Mouse (Mus musculus): Measurements from ENCODE around the gene Trim2. TPM values are rescaled to one million over a fixed set of nuclear protein-coding genes. Genes with fewer than 3 reads are reported as not detected.
A peak's percentile ranks its signal among the peaks of the same experiment; 100 is the strongest.

Trim2 gene
- polyA plus RNA-seq, 1 experiment from 2014 or later, result 137 TPM

DNA sequence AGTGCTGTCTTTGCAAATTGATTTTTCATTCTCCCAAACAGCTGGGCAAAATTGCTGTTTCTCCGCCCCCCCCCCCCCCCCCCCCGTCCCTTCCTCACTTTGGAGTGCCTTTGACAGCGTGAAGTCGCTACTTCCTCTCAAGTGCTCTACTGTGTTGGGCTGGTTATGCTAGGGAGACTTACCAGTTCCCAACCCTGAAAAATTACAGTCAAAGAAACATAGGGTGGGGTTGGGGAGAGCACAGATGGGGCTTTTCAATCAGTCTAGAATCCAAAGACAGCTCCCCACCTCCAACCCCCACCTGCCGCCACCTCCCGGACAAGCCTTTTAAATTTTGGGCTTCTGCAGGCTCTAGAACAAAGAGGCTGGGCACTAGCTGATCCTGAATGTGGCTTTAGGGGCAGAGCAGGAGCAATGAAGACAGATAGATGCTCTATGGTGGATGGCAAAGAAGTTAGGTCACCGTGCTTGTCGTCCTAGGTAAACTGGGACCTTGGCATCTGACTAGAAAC lies 46.6 kb downstream of the Trim2 start:
- peak; percentile 49 for ATAC-seq (ENCODE audit: low FRiP score)
- peaks cover 61% of the 10 kb centered on the region for H3K4me1 ChIP-seq (replicated peaks)
- H3K4me3 ChIP-seq, result peak overlapping the region; percentile 83
- peak overlapping the region; percentile 82 for H3K4me2 ChIP-seq
- H3K9me3 ChIP-seq, result no peaks in the 10 kb centered on the region
- H3K36me3 ChIP-seq, result no peaks in the 10 kb centered on the region
- 6% methylated on average over 8 of the region's 8 CpGs for WGBS
- no peaks in the 10 kb centered on the region for H3K27me3 ChIP-seq
- peak overlapping the region; percentile 96 for H3K9ac ChIP-seq
- peak overlapping the region; percentile 94 for H3K27ac ChIP-seq

- peak; percentile 83 for ATAC-seq (ENCODE audit: low FRiP score)
- Histone ChIP-seq H3K27me3 (no peaks in the 10 kb centered on the region), H3K4me2 (peak overlapping the region; percentile 82), H3K9ac (peak overlapping the region; percentile 96), H3K9me3 (no peaks in the 10 kb centered on the region), H3K4me1 (replicated peaks) (peaks cover 61% of the 10 kb centered on the region), H3K36me3 (no peaks in the 10 kb centered on the region), H3K4me3 (peak overlapping the region; percentile 83), H3K27ac (peak overlapping the region; percentile 94)
- WGBS, result under 1% methylated on average over 74 of the region's 74 CpGs
Observed at GRCm38 (mm10) chr3:84259281-84260023, 47.2 kb downstream of the Trim2 start.

GRCm38 (mm10) chr3:84258518-84259031 lies 48.1 kb downstream of the Trim2 start:
- Histone ChIP-seq H3K36me3 (no peaks in the 10 kb centered on the region), H3K27me3 (no peaks in the 10 kb centered on the region), H3K9me3 (no peaks in the 10 kb centered on the region), H3K9ac (peak overlapping the region; percentile 96), H3K27ac (peak overlapping the region; percentile 94), H3K4me2 (peak overlapping the region; percentile 82), H3K4me1 (replicated peaks) (peaks cover 64% of the 10 kb centered on the region), H3K4me3 (peak overlapping the region; percentile 83)
- ATAC-seq (ENCODE audit: low FRiP score), result no peak
- WGBS, result 6% methylated on average over 13 of the region's 13 CpGs

DNA sequence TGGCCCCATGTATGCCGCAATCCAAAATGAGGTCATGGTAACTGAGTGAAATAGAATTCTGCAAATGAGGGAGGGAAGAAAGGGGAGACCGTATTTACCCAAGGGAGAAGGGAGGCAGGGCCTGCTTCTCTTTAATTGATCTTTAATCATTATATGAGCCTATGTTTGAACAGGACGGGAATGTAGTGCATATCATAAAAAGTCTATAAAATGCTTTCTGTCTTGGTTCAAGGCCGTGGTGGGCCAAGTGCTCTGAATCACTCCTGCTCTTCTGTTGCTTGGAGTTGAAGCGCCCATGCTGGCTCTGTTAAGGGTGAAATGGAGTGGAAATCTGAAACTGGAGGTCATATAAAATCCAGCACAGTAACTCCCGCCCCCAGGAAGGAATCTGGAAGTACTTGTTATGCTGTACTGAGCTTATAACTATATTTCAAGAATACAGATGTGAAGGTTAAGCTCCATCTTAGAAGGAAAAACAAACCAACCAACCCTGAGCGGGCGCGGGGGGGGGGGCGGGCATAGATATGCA lies 48.6 kb downstream of the Trim2 start:
- Histone ChIP-seq H3K4me3 (peak overlapping the region; percentile 83), H3K27me3 (no peaks in the 10 kb centered on the region), H3K4me1 (replicated peaks) (peaks cover 70% of the 10 kb centered on the region), H3K9me3 (no peaks in the 10 kb centered on the region), H3K4me2 (peak overlapping the region; percentile 82), H3K9ac (peak overlapping the region; percentile 96), H3K36me3 (no peaks in the 10 kb centered on the region), H3K27ac (no peak overlapping the region)
- WGBS, result 25% methylated on average over 10 of the region's 10 CpGs
- ATAC-seq (ENCODE audit: low FRiP score), result no peak

- no peak overlapping the region for H3K9ac ChIP-seq
- H3K36me3 ChIP-seq, result 0 out of 2 replicates have a peak, but pooled peaks cover 4% of the 10 kb centered on the region
- H3K4me2 ChIP-seq, result no peak overlapping the region
- ATAC-seq (ENCODE audit: low FRiP score), result no peak
- H3K4me3 ChIP-seq, result no peak overlapping the region
- peaks cover 56% of the 10 kb centered on the region for H3K4me1 ChIP-seq (replicated peaks)
- H3K27ac ChIP-seq, result peak overlapping the region; percentile 87
- no peaks in the 10 kb centered on the region for H3K9me3 ChIP-seq
- WGBS, result 89% methylated on average over 2 of the region's 2 CpGs
- H3K27me3 ChIP-seq, result no peaks in the 10 kb centered on the region
Observed at GRCm38 (mm10) chr3:84254520-84254878, 52.2 kb downstream of the Trim2 start.

DNA sequence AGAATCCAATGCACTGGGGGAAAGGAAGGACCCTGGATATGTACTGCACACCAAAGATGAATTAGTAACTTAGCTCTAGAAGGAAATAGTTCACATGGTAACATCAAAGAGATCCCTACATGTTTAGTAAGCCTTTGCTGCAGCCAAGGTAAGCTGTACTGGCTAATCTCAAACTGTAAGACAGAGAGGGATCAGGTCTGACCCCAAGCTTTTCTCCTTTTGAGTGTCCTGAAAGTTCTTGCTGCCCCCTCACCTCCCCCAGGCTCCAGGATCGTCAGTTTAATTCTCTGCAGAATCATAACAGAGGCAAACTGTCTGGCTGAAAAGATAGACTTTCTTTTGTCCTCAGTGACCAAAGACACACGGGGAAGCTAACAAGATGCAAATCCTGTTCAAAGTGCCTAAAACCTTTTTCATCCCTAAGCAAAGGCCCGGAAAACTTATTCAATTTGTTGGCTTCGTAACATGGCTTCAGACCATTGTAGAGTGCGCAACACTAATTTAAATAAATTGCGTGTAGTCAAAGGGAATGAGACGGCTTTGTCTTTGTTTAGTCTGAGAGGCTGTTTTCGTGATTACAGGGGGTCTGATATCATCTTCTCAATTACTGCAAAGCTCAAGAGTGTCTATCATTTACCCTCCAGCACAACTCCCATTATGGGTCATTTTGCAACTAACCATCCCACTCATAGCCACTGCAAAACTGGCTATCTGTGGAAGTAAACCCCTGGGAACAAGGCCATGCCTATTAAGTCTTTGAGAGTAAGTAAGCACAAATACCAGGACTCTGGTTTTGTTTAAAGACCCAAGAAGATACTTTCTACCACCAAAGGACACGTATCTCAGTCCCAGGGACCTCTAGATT lies 52.8 kb downstream of the Trim2 start:
- peaks cover 56% of the 10 kb centered on the region for H3K4me1 ChIP-seq (replicated peaks)

DNA sequence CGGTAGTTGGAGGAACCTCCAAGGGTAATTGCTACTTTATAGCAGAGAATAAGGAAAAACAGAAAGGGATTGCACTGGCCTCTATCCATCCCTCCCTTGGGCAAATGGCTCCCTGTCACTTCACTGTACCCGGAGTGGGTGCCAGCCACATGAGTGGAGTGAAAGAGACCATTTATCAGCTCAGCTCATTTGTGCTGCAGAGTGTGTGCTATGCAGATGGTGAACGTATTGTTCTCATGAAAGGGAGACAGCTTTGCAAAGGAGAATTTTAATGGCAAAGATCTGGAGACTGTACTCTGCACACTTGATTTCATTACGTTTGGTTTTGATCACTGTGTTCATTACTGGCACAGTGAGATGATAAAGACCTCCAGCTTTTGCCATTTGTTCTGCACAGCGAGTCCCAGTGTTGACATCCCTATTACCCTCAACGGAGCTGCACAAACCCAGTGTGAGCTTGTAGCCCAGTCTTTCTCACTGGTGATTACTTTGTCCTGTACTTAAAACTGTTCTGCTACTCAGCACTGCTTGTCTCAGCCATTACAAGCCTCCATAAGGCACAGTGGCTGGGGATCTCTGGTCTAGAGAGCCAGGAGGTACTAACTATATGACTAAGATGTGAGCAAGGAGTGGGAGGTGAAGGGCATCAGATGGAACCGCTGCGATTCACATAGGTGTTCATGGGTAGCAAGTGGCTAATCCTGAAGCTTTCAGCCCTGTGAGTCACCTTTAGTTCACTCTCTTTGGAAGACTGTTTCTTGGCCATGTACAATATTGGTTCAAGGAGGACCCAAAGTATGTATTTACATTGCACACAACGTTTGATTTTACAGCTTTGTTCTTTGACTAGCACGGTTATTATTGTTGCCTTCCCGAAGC lies 53.7 kb downstream of the Trim2 start:
- H3K9me3 ChIP-seq, result no peaks in the 10 kb centered on the region
- no peak overlapping the region for H3K4me3 ChIP-seq
- no peaks in the 10 kb centered on the region for H3K27me3 ChIP-seq
- H3K27ac ChIP-seq, result peak overlapping the region; percentile 87
- peak; percentile 81 for ATAC-seq (ENCODE audit: low FRiP score)
- WGBS, result 49% methylated on average over 11 of the region's 11 CpGs
- H3K9ac ChIP-seq, result no peak overlapping the region
- 0 out of 2 replicates have a peak, but pooled peaks cover 4% of the 10 kb centered on the region for H3K36me3 ChIP-seq
- peaks cover 49% of the 10 kb centered on the region for H3K4me1 ChIP-seq (replicated peaks)
- H3K4me2 ChIP-seq, result peak overlapping the region; percentile 23; the same call in 1 of the 2 replicates

More for the DNA sequence above, 52.8 kb downstream of the Trim2 start:
- no peak overlapping the region for H3K9ac ChIP-seq
- no peak overlapping the region for H3K4me3 ChIP-seq
- 0 out of 2 replicates have a peak, but pooled peaks cover 4% of the 10 kb centered on the region for H3K36me3 ChIP-seq
- H3K27me3 ChIP-seq, result no peaks in the 10 kb centered on the region
- peak overlapping the region; percentile 23; the same call in 1 of the 2 replicates for H3K4me2 ChIP-seq
- ATAC-seq (ENCODE audit: low FRiP score), result no peak
- 28% methylated on average over 9 of the region's 9 CpGs for WGBS
- no peaks in the 10 kb centered on the region for H3K9me3 ChIP-seq
- peak overlapping the region; percentile 87 for H3K27ac ChIP-seq

DNA sequence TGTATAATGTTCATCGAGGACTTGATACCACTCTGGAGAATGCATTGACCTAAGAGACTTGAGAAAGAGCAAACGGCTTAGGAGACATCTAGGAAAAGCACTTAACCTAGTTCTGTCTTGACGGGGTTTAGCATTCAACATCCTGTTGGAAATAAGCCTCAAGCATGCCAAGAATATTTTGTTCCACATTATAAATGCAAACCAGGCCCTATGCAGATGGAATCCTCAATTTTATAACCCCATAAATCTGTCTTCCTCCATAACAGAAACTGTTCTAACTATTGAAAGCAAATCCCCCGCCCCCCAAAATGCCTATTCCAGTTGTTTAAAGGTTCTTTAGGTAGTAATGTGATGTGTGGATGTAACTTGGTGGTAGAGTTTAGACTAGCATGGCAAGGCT lies 55.0 kb downstream of the Trim2 start:
- Histone ChIP-seq H3K27me3 (no peaks in the 10 kb centered on the region), H3K4me1 (replicated peaks) (peaks cover 46% of the 10 kb centered on the region), H3K9ac (no peak overlapping the region), H3K36me3 (0 out of 2 replicates have a peak, but pooled peaks cover 4% of the 10 kb centered on the region), H3K27ac (no peak overlapping the region), H3K4me3 (no peak overlapping the region), H3K9me3 (no peaks in the 10 kb centered on the region), H3K4me2 (no peak overlapping the region)
- no peak for ATAC-seq (ENCODE audit: low FRiP score)
- 87% methylated on average over 4 of the region's 4 CpGs for WGBS

DNA sequence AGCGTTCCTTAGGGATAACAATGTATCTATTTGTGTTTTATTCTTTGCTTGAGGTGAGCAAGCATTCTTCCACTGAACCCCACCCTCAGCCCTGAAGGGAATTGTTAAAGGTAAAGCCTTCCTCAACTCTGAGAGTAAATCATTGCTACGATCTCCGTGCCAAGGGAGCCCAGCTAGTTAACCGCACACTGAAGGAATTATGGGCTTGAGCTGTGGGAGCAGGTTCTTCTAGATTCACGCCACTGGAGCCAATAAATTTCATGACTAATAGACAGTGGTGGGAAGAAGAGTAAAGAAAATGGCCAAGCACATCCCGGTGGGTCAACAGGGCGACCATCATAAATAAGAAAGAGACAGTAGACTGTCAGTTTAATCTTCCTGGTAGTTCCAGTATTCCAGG lies 56.4 kb downstream of the Trim2 start:
- Histone ChIP-seq H3K27ac (no peak overlapping the region), H3K36me3 (0 out of 2 replicates have a peak, but pooled peaks cover 4% of the 10 kb centered on the region), H3K4me3 (no peak overlapping the region), H3K27me3 (no peaks in the 10 kb centered on the region), H3K9me3 (no peaks in the 10 kb centered on the region), H3K4me2 (no peak overlapping the region), H3K4me1 (replicated peaks) (peaks cover 42% of the 10 kb centered on the region), H3K9ac (no peak overlapping the region)
- no peak for ATAC-seq (ENCODE audit: low FRiP score)
- WGBS, result 84% methylated on average over 7 of the region's 7 CpGs

GRCm38 (mm10) chr3:84247789-84248188 lies 58.9 kb downstream of the Trim2 start:
- H3K27ac ChIP-seq, result no peak overlapping the region; the same call in 1 of the 2 replicates
- no peak for ATAC-seq (ENCODE audit: low FRiP score)

DNA sequence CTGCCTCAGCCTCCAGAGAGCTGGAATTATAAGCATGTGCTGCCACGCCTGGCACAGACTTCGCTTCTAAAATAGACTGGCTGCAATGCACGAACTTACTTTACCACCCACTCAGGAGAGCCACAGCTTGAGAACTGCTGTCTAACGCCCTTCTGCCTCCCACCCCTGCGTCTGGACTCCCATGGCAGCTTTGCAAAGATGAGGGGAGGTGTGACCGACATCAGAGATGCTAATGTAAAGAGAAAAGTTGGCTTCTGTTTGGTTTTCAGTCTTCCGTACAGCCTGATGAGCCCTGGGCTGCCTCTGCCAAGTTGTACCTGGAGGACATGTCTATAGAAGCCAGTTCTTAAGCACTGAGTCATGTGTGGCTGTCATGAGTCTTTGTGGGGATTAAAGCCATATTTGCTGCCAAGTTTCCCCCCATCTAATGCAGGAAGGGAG lies 60.2 kb downstream of the Trim2 start:
- ATAC-seq (ENCODE audit: low FRiP score), result no peak
- 81% methylated on average over 7 of the region's 7 CpGs for WGBS

More at GRCm38 (mm10) chr3:84247789-84248188, 58.9 kb downstream of the Trim2 start:
- Histone ChIP-seq H3K9ac (no peak overlapping the region), H3K27me3 (no peaks in the 10 kb centered on the region), H3K9me3 (no peaks in the 10 kb centered on the region), H3K36me3 (0 out of 2 replicates have a peak, but pooled peaks cover 4% of the 10 kb centered on the region), H3K4me2 (no peak overlapping the region), H3K4me1 (replicated peaks) (peaks cover 17% of the 10 kb centered on the region), H3K4me3 (no peak overlapping the region)
- WGBS, result 58% methylated on average over 8 of the region's 8 CpGs

More for the DNA sequence above, 60.2 kb downstream of the Trim2 start:
- Histone ChIP-seq H3K9me3 (no peaks in the 10 kb centered on the region), H3K9ac (no peak overlapping the region), H3K27ac (no peak overlapping the region), H3K36me3 (0 out of 2 replicates have a peak, but pooled peaks cover 5% of the 10 kb centered on the region), H3K27me3 (no peaks in the 10 kb centered on the region), H3K4me2 (no peak overlapping the region), H3K4me1 (replicated peaks) (peaks cover 10% of the 10 kb centered on the region), H3K4me3 (no peak overlapping the region)

Data from hindbrain, embryonic 13.5 days (tissue).